Mouse (Mus musculus) thymus, adult 2 months (tissue): Measurements from ENCODE around the gene Hspb3. TPM values are rescaled to one million over a fixed set of nuclear protein-coding genes. Genes with fewer than 3 reads are reported as not detected.

Source experiments
- DNase-seq: peaks from one replicate; pipeline ENCODE4 v3.0.0; 2021
- H3K27ac ChIP-seq: fragments of 200-500 bp; 2 replicates; pipeline ENCODE4 v1.5.1; 2012; ENCODE audit warnings: low read length, control low read depth; ENCODE audit not compliant: control insufficient read depth, insufficient read depth
- H3K27me3 ChIP-seq: fragments of 200-500 bp; 2 replicates; pipeline ENCODE4 v1.6.1; 2012; ENCODE audit warnings: mild to moderate bottlenecking, low read length, moderate library complexity, mixed read lengths; ENCODE audit not compliant: control insufficient read depth, insufficient read depth
- H3K36me3 ChIP-seq: fragments of 200-500 bp; 2 replicates; pipeline ENCODE4 v1.6.1; 2012; ENCODE audit warnings: mild to moderate bottlenecking, low read length, moderate library complexity; ENCODE audit not compliant: control insufficient read depth, insufficient read depth
- H3K4me1 ChIP-seq: fragments of 200-500 bp; replicated peaks from 2 replicates; pipeline ENCODE4 v1.6.1; 2012; ENCODE audit warnings: low read length; ENCODE audit not compliant: control insufficient read depth, insufficient read depth
- H3K4me3 ChIP-seq: fragments of 200-500 bp; 2 replicates; pipeline ENCODE4 v1.5.1; 2012; ENCODE audit warnings: mild to moderate bottlenecking, low read length, control low read depth, moderate library complexity; ENCODE audit not compliant: control insufficient read depth, insufficient read depth
- CTCF ChIP-seq: fragments of 200-500 bp; IDR thresholded peaks from 2 replicates; pipeline ENCODE4 v1.5.1; 2012; ENCODE audit warnings: mild to moderate bottlenecking, control low read depth, low read length, moderate library complexity, borderline replicate concordance; ENCODE audit not compliant: control insufficient read depth, poor library complexity, insufficient read depth; ENCODE audit errors: extremely low read depth
- POLR2A ChIP-seq: fragments of 200-500 bp; IDR thresholded peaks from 2 replicates; pipeline ENCODE4 v1.6.1; 2012; ENCODE audit warnings: mild to moderate bottlenecking, low read length, control low read depth, moderate library complexity; ENCODE audit not compliant: control insufficient read depth, poor library complexity, insufficient read depth; ENCODE audit errors: extremely low read depth
- WGBS: fragments of 180-500 bp; shearing (Covaris S2); methylation state at CpG from one replicate; pipeline ENCODE4 v1.1.7; 2018; 5-methylcytosine and 5-hydroxymethylcytosine counted together
- polyA plus RNA-seq: library from polyadenylated mRNA; depleted of rRNA; stranded (reverse); fragments of >200 nt; gene quantifications from 2 replicates; pipeline ENCODE4 v1.2.3, GENCODE M21; 2012

Hspb3 gene
- polyA plus RNA-seq, 1 experiment: 0.65 TPM

GRCm38 (mm10) chr13:113622865-113623255, 40.6 kb downstream of the Hspb3 start:
- TF ChIP-seq POLR2A (no peak), CTCF (no peak)
- Histone ChIP-seq H3K4me1 (no peaks in the 10 kb centered on the region), H3K4me3 (no peak overlapping the region), H3K27ac (no peak overlapping the region), H3K27me3 (no peaks in the 10 kb centered on the region), H3K36me3 (no peaks in the 10 kb centered on the region)
- no peak for DNase-seq
- WGBS: 48% methylated on average over 8 of the region's 8 CpGs

DNA sequence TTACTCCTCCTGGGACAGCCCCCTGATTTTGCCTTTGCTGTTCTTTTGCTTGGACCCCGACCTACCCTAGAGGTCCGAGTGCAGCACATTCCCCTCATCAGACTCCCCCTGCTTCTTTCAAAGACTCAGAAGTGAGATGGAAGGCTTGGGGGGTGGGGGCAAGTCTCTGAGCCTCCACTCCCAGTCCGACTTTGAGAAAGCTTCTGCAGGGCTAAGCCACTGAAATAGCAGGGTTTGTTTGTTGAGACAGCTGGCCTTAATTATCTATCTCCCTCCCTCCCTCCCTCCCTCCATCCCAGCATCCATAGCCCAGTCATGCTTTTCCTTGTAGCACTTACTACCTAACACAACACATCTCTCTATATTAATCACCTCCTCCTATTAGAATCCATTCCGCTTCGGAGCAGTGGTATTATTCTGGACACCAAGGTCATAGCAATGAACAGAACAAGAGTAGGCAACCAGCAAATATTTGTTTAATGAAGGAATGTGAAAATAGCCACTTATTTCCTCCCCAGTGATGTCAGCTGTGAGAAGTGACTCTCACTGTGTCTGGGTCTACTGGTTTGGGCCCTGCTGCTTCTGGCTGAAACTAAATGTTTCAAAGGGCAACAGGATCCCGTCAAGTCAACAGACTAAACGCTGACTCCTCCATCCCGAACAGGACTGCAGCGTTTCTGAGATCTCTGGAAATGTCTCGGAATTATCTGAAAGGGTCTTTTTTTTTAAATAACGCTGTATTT, 41.2 kb downstream of the Hspb3 start:
- Histone ChIP-seq H3K4me3 (no peak overlapping the region), H3K36me3 (no peaks in the 10 kb centered on the region), H3K4me1 (peaks cover 2% of the 10 kb centered on the region), H3K27ac (no peak overlapping the region), H3K27me3 (no peaks in the 10 kb centered on the region)
- WGBS: 85% methylated on average over 11 of the region's 11 CpGs
- TF ChIP-seq POLR2A: no peak
- TF ChIP-seq CTCF: no peak
- no peak for DNase-seq

DNA sequence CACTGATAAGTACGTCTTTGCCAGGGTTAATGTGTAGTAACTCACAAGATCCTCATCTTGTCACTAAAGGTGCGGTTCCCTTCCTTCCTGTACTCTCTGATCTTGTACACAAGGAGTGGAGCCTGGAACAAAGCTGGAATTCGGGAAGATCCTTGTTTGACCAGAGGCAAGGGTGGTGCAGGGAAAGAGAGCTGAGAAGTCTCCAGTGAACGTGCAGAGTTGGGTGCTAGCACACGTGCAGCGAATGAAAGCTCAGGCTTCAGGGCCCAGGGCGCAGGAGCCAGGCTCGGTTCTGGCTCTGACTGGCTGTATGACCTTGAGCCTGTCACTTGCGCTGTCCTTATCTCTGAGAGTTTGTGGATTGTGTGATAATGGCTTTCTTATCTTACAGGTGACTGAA, 44.5 kb downstream of the Hspb3 start:
- Histone ChIP-seq H3K27ac (no peak overlapping the region), H3K36me3 (no peaks in the 10 kb centered on the region), H3K27me3 (no peaks in the 10 kb centered on the region), H3K4me3 (no peak overlapping the region), H3K4me1 (peaks cover 27% of the 10 kb centered on the region)
- DNase-seq: no peak
- 88% methylated on average over 9 of the region's 9 CpGs for WGBS
- no peak for TF ChIP-seq CTCF
- TF ChIP-seq POLR2A: no peak

GRCm38 (mm10) chr13:113617891-113618823, 45.3 kb downstream of the Hspb3 start, which contains the start of gene Snx18:
Gene Snx18 (minus strand): TSS chr13:113618564.
- TF ChIP-seq CTCF: peak; percentile 99
- TF ChIP-seq POLR2A: peak; percentile 92
- Histone ChIP-seq H3K27ac (no peak within 1 kb of the TSS), H3K4me1 (peaks cover 30% of the 10 kb centered on the region), H3K4me3 (peak within 1 kb of the TSS; percentile 83), H3K27me3 (no peaks in the 10 kb centered on the region), H3K36me3 (no peaks in the 10 kb centered on the region)
- WGBS: 1% methylated on average over 119 of the region's 119 CpGs
- DNase-seq: peak; percentile 90

DNA sequence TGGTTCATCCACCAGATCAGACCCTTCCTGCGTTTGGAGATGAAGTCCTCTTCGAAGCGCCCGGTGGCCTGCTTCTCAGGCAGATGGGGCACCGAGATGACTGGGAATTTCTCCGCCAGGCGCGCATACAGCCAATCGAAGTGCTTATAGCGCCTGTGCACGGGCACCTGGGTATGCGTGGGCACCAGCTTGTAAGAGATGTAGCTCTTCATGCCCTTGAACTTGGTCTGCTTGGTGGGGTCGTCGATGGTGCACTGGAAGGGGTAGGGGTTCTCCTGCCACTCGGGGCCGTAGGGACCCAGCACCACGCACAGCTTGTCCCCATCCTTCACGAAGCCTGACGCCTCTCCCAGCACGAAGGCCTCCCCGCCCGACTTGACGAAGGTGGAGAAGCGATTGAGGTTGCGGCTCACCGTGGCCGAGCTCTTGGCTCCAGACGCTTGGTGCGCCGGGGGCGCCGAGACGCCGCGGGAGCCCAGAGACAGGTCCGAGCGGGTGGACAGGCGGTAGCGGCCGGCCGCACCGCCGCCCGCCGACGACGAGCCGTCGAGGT, 46.1 kb downstream of the Hspb3 start:
- H3K36me3 ChIP-seq: no peaks in the 10 kb centered on the region
- H3K4me1 ChIP-seq: peaks cover 30% of the 10 kb centered on the region
- H3K27ac ChIP-seq: no peak overlapping the region
- peak overlapping the region; percentile 83 for H3K4me3 ChIP-seq
- 25% methylated on average over 49 of the region's 49 CpGs for WGBS
- peak; percentile 29 for DNase-seq
- no peaks in the 10 kb centered on the region for H3K27me3 ChIP-seq
- TF ChIP-seq CTCF (no peak), POLR2A (no peak)

GRCm38 (mm10) chr13:113616751-113617337, 46.6 kb downstream of the Hspb3 start:
- Histone ChIP-seq H3K27ac (no peak overlapping the region), H3K4me3 (peak overlapping the region; percentile 83), H3K36me3 (no peaks in the 10 kb centered on the region), H3K4me1 (peaks cover 30% of the 10 kb centered on the region), H3K27me3 (no peaks in the 10 kb centered on the region)
- DNase-seq: no peak
- WGBS: 86% methylated on average over 24 of the region's 24 CpGs
- TF ChIP-seq POLR2A (no peak), CTCF (no peak)
